Mouse (Mus musculus) leukemia stem cell, adult 10-12 weeks (primary cell): ENCODE measurements around the gene Fbxl12. TPM values are rescaled to one million over a fixed set of nuclear protein-coding genes. Genes with fewer than 3 reads are reported as not detected.

Experiments
- polyA plus RNA-seq: library from polyadenylated mRNA; stranded (reverse); fragments of >175 nt; gene quantifications from 2 replicates; pipeline ENCODE4 v1.2.3, GENCODE M21; 2012; ENCODE audit warnings: low replicate concordance

Fbxl12 gene
- polyA plus RNA-seq = 7.7 and 22.6 TPM in 2 replicates

DNA sequence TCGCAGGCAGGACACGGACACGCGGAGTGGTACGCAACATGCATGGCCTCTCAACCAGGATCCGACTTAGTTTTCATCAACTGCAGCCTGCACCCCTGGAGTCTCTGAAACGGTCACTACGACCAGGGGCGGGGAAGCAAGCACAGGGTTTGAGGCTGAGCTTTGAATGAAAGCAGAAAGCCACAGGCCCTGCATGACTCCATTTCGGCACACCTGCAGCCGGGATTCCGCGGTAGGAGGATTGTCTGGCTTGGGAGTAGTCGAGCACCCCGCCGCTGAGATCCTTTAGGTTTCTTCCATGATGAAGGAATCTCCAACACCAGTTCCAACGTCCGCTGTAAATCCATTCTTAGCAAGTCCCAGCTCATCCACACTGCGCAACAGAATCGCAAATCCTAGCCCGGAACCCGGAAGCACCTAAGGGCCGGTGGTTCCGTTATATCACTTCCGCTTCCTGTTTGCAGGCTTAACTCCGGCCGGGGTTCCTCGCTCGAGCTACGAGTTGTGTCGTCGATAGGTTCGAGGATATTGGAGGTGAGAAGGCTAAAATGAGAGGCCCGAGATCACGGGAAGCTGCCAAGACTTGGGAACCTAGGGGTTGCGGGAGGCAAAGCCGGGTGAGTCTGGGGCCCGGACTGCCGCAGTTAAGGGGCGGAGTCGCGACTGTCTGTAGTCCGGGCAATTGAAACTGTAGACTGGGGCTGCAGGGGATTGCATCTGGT, at the start of gene Fbxl12:
Fbxl12 (minus strand) TSS at position 408 of the 722 bp plus-strand sequence.

DNA sequence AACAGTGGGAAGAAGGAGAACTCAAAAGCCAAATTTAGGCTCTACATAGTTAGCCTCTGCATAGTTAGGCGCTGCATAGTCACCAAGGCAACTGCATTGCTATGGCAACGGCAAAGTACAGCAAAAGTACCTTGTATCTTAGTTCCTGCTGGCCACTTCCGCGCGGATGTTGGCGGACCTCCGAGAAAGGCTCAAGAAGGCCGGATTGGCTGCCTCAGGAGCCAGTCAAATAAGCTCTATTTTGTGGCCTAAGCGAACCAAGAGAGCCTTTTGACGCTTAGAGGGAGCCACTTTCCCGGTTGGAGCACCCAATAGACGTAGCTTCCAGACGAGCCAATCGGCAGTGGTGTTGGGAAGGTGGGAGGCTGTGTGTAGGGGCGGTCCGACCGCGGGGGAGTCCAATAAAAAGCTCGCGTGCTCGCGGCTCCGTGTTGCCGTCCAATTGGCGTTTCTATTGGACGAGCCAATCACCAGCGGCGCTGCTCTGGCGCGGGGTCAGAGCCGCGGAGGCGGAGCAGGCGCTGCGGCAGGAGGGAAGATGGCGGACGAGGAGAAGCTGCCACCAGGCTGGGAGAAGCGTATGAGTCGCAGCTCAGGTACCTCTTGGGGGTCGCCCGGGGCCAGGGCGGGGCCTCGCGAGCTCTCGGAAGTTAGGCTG, 7.2 kb upstream of the Fbxl12 start, which contains the start of gene Pin1:
Pin1 (plus strand) TSS at position 494 of the 658 bp plus-strand sequence.

DNA sequence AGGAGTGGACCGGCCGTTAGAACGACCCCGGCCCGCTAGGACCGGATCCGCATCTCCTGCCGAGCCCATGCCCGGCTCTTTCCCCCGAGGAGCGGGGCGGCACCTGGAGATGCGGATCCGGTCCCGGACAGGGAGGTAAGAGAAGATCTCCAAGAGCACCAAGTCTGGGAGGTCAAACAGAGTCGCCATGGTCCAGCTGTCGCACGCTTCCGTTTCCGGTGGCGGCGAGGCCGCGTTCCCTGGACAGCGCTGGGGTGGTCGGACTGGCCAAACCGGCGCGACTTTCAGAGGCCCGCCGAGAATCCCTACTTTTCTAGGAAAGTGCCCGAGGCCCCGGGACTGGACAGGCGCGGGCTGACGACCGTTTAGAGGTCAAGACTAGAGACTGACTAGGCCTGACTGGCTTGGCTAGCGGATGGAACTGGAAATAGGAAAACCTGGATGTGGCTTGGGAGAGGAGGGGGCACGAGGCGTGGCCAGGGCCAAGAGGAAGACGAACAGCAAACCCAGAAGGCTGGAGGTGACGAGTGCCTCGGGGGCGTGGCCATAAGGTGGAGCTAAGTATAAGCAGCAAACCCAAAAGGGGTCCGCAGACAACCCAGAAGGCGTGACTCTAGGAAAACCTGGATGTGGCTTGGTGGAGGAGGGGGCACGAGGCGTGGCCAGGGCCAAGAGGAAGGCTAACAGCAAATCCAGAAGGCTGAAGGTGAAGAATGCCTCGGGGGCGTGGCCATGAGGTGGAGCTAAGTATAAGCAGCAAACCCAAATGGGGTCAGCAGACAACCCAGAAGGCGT, 2.3 kb downstream of the Fbxl12 start, which contains the start of gene Ubl5:
Ubl5 (plus strand) TSS at position 778 of the 795 bp plus-strand sequence.

DNA sequence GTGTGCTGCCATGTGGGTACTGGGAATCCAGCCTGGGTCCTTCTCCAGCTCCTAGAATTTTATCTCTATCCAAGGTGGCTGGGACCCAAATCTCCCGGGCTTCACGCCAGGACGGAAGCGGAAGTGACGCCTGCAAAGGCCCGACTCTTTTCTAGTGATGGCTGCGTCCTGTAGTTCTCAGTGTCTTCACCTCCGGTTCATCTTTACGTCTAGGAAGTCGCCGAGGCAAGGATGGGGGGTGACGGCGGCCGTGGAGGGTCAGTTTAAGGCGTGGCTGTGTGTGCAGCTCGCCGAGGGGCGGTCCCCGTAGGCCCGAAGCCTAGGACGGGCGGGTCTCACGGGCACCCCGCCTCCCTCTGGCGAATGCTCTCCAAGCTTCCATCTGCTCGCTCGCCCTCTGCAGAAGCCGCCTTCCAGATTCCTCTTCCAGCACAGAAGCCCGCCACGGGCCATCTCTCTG, 63.4 kb downstream of the Fbxl12 start, which contains the start of gene Zfp846:
Zfp846 (plus strand) TSS at position 117 of the 460 bp plus-strand sequence.

Other genes starting within 250 kb of the Fbxl12 start
- 0.08 and 0.38 TPM in 2 replicates for gene Zfp26, start 184.6 kb downstream of the Fbxl12 start, polyA plus RNA-seq
- 2.6 and 3.1 TPM in 2 replicates for gene Zfp426, start 152.0 kb downstream of the Fbxl12 start, polyA plus RNA-seq
- 0.42 and 1.4 TPM in 2 replicates for gene Zfp266, start 123.3 kb downstream of the Fbxl12 start, polyA plus RNA-seq
- 4.7 and 16.6 TPM in 2 replicates for gene Zfp846, start 63.5 kb downstream of the Fbxl12 start, polyA plus RNA-seq
- gene Ubl5, start 1.9 kb downstream of the Fbxl12 start, polyA plus RNA-seq = 1.8 and 4.6 TPM in 2 replicates
- 15.2 and 16.6 TPM in 2 replicates for gene Pin1, start 7.3 kb upstream of the Fbxl12 start, polyA plus RNA-seq
- not detected in 2 replicates for gene Olfm2, start 101.6 kb upstream of the Fbxl12 start, polyA plus RNA-seq
- 0.24 and 0.25 TPM in 2 replicates for gene Col5a3, start 170.3 kb upstream of the Fbxl12 start, polyA plus RNA-seq
- gene Rdh8, start 173.7 kb upstream of the Fbxl12 start, polyA plus RNA-seq = not detected in 2 replicates
- 60.4 and 133 TPM in 2 replicates for gene A230050P20Rik, start 223.9 kb upstream of the Fbxl12 start, polyA plus RNA-seq
- 1.7 and 3.7 TPM in 2 replicates for gene Angptl6, start 235.0 kb upstream of the Fbxl12 start, polyA plus RNA-seq
- 202 and 218 TPM in 2 replicates for gene Ppan, start 243.4 kb upstream of the Fbxl12 start, polyA plus RNA-seq